Mouse (Mus musculus) CH12.LX (cell line): Measurements from ENCODE around the gene Tbp.

ENCODE experiments used
- BHLHE40 ChIP-seq: IDR thresholded peaks from 2 replicates; pipeline ENCODE4 v1.6.1; 2011; ENCODE audit warnings: mild to moderate bottlenecking, low read depth, low read length, improper control_type of control experiment
- CTCF ChIP-seq, 2 experiments: IDR thresholded peaks in 1 of 2; conservative IDR thresholded peaks in 1 of 2; 2 replicates each; pipeline ENCODE4 v1.5.1; 2011 to 2012; ENCODE audit warnings: low read depth in 2 of 2, low read length in 2 of 2, improper control_type of control experiment in 1 of 2, inconsistent platforms in 1 of 2, mild to moderate bottlenecking in 1 of 2, moderate library complexity in 1 of 2
- EP300 ChIP-seq: IDR thresholded peaks from 2 replicates; pipeline ENCODE4 v1.6.1; 2011; ENCODE audit warnings: low read length, improper control_type of control experiment
- JUND ChIP-seq: conservative IDR thresholded peaks from 2 replicates; pipeline ENCODE4 v1.6.1; 2011; ENCODE audit warnings: low read depth, low read length, improper control_type of control experiment
- MXI1 ChIP-seq: IDR thresholded peaks from 2 replicates; pipeline ENCODE4 v1.6.1; 2011; ENCODE audit warnings: mild to moderate bottlenecking, low read depth, low read length, improper control_type of control experiment
- MYC ChIP-seq: IDR thresholded peaks from 2 replicates; pipeline ENCODE4 v1.6.1; 2011; ENCODE audit warnings: low read depth, mild to moderate bottlenecking, improper control_type of control experiment, low read length
- NELFE ChIP-seq: IDR thresholded peaks from 2 replicates; pipeline ENCODE4 v1.6.1; 2011; ENCODE audit warnings: low read depth, low read length, improper control_type of control experiment
- POLR2A ChIP-seq: IDR thresholded peaks from 2 replicates; pipeline ENCODE4 v1.6.1; 2011; ENCODE audit warnings: low read depth, mild to moderate bottlenecking, improper control_type of control experiment, low read length
- POLR2AphosphoS2 ChIP-seq: IDR thresholded peaks from 2 replicates; pipeline ENCODE4 v1.6.1; 2011; ENCODE audit warnings: low read depth, low read length, improper control_type of control experiment
- TCF12 ChIP-seq: IDR thresholded peaks from 2 replicates; pipeline ENCODE4 v1.6.1; 2014; ENCODE audit warnings: low read depth, mild to moderate bottlenecking, inconsistent platforms, low read length, improper control_type of control experiment
- USF1 ChIP-seq: IDR thresholded peaks from 2 replicates; pipeline ENCODE4 v1.6.1; 2014; ENCODE audit warnings: low read depth, mild to moderate bottlenecking, inconsistent platforms, low read length, improper control_type of control experiment
- ZKSCAN1 ChIP-seq: IDR thresholded peaks from 2 replicates; pipeline ENCODE4 v1.6.1; 2012; ENCODE audit warnings: low read depth, inconsistent platforms, low read length, improper control_type of control experiment, borderline replicate concordance

DNA sequence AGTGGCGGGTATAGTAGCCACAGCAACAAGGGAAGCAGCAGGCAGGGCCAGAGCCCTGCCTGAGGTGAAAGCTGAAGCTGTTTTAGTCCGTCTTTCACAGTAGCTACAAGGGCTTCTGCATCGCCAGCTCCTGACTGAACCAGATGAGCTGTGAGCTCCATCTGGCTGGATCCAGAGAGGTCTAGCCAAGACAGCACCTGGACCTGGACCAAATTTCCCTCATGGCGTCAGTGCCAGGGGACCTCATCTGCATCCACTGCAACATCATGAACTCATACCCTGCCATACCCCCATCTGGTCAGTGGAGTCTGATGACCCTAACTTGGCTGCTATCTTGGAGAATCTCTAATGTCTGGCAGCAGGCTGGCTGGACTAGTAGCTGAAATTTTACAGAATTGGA lies 39.9 kb upstream of the Tbp start:
- no peak for TF ChIP-seq CTCF (conservative IDR thresholded peaks at IDR 0.05 in 1 of 2, IDR thresholded peaks at IDR 0.05 in 1 of 2; ENCODE audit: low read depth in 2 of 2, low read length in 2 of 2)
- no peak for TF ChIP-seq BHLHE40
- TF ChIP-seq POLR2A = no peak
- no peak for TF ChIP-seq NELFE
- no peak for TF ChIP-seq EP300
- TF ChIP-seq MXI1 = no peak
- no peak for TF ChIP-seq ZKSCAN1
- no peak for TF ChIP-seq MYC
- TF ChIP-seq JUND = no peak
- TF ChIP-seq TCF12 = no peak
- no peak for TF ChIP-seq USF1
- TF ChIP-seq POLR2AphosphoS2 = no peak
